ENCODE assay signal across 10 mouse cellular contexts in the genomic region with DNA sequence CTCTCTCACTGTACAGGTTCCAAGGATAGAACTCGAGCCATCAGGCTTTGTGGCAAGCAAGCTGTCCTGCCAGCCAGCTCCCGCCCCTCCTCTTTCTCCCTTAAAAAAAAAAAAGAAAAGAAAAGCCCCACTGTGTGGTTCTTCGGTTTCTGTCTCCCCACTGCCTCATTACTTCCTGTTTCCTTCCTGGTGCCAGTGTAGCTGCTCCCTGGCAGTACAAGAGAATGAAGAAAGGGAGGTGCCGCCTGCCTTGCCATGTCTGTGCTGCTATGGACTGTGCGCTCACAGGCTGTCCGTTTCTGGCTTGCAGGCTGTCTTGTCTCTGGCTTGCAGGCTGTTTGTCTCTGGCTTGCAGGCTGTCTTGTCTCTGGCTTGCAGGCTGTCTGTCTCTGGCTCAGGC. TPM values are rescaled to one million over a fixed set of nuclear protein-coding genes. Genes with fewer than 3 reads are reported as not detected.
A peak's percentile ranks its signal among the peaks of the same experiment; 100 is the strongest.
DNase-seq lines count a peak whose midpoint lies in the region; ATAC-seq and TF ChIP-seq lines count a peak whose summit lies in the region.
"Had no signal": no experiment of that assay in that cellular context is flagged by ENCODE, and none has a peak within 500 bp of the region (broad histone marks: within the 10 kb centered on the region; RNA-seq: fewer than 3 reads in every experiment).

No protein-coding gene starts in this region.

- intact Hi-C loops in left cerebral cortex, postnatal 25 days (cut with DNase I) = loop anchor here (10.0 kb wide), 1 partner anchor 153 kb away; no protein-coding TSS in a partner anchor

- no peak overlapping the region for H3K4me3 ChIP-seq in spleen, adult 2 months (ENCODE audit: extremely low read depth, insufficient read depth, insufficient read length)
- H3K4me3 ChIP-seq in bone marrow macrophage, adult 2 months (ENCODE audit: insufficient read depth, low read length) = no peak overlapping the region
- H3K4me3 ChIP-seq in kidney, embryonic 15.5 days (replicated peaks) = no peak overlapping the region
- H3K4me3 ChIP-seq: midbrain, embryonic 10.5 days; myocyte had no signal

- H3K4me1 ChIP-seq in spleen, adult 2 months (ENCODE audit: control insufficient read depth, insufficient read depth, insufficient read length) = peaks cover 9% of the 10 kb centered on the region; the same call in 1 of the 2 replicates
- peaks cover 9% of the 10 kb centered on the region for H3K4me1 ChIP-seq in bone marrow macrophage, adult 2 months (ENCODE audit: control insufficient read depth, insufficient read depth, low read length)
- 0 out of 2 replicates have a peak, but pooled peaks cover 3% of the 10 kb centered on the region for H3K4me1 ChIP-seq in kidney, embryonic 15.5 days

- TF ChIP-seq POLR2A in spleen, adult 2 months (IDR thresholded peaks at IDR 0.05; ENCODE audit: low read depth, low read length) = no peak
- no peak for TF ChIP-seq POLR2A in bone marrow macrophage, adult 2 months (IDR thresholded peaks at IDR 0.05; ENCODE audit: borderline replicate concordance, low read depth, low read length)

- no peak for TF ChIP-seq CTCF in spleen, adult 2 months (IDR thresholded peaks at IDR 0.05; ENCODE audit: extremely low read depth, insufficient read depth, insufficient read length, insufficient replicate concordance)
- no peak for TF ChIP-seq CTCF in bone marrow macrophage, adult 2 months (IDR thresholded peaks at IDR 0.05; ENCODE audit: low read depth, low read length)

- H3K4me2 ChIP-seq in kidney, embryonic 15.5 days = no peak overlapping the region
- H3K4me2 ChIP-seq: lung, embryonic 14.5 days had no signal

- no peak for DNase-seq in spleen, adult 2 months (ENCODE audit: low read depth in 1 of 2, low spot score in 2 of 2)
- DNase-seq in spleen, postnatal 36 days (ENCODE audit: low spot score in 2 of 2) = no peak
- DNase-seq in right cerebral cortex, postnatal 10 days (ENCODE audit: low spot score in 2 of 2) = no peak
- no peak for DNase-seq in left cerebral cortex, postnatal 25 days (ENCODE audit: low spot score in 2 of 2)

- no peaks in the 10 kb centered on the region for H3K27me3 ChIP-seq in spleen, adult 2 months (ENCODE audit: control insufficient read depth, insufficient read depth, low read length)
- H3K27me3 ChIP-seq in kidney, embryonic 15.5 days = no peaks in the 10 kb centered on the region

- no peaks in the 10 kb centered on the region for H3K9me3 ChIP-seq in kidney, embryonic 15.5 days (replicated peaks)
- H3K9me3 ChIP-seq: midbrain, embryonic 10.5 days had no signal

- H3K9ac ChIP-seq in kidney, embryonic 15.5 days = no peak overlapping the region
- H3K9ac ChIP-seq: lung, embryonic 14.5 days had no signal

- peaks cover 39% of the 10 kb centered on the region for H3K36me3 ChIP-seq in spleen, adult 2 months (ENCODE audit: control insufficient read depth, insufficient read depth, low read length)
- peaks cover 34% of the 10 kb centered on the region for H3K36me3 ChIP-seq in kidney, embryonic 15.5 days

- H3K27ac ChIP-seq in spleen, adult 2 months (ENCODE audit: insufficient read depth, low read length) = peak overlapping the region; percentile 35; the same call in 1 of the 2 replicates
- peak overlapping the region; percentile 46 for H3K27ac ChIP-seq in bone marrow macrophage, adult 2 months (ENCODE audit: insufficient read depth, low read depth, low read length)
- H3K27ac ChIP-seq in kidney, embryonic 15.5 days = no peak overlapping the region
- H3K27ac ChIP-seq: midbrain, embryonic 10.5 days had no signal

- WGBS in spleen, adult 2 months = 15% methylated on average over 6 of the region's 6 CpGs
- 63% methylated on average over 6 of the region's 6 CpGs for WGBS in kidney, embryonic 15.5 days

- peak; percentile 77 for ATAC-seq in megakaryocyte progenitor cell, adult 5-6 weeks (replicated peaks; ENCODE audit: poor library complexity)
- no peak for ATAC-seq in kidney, embryonic 15.5 days (replicated peaks; ENCODE audit: low FRiP score)

RNA-seq across cellular contexts. Expression of gene Dop1b, which starts 55.8 kb away (rescaled TPM):
- 35.3 and 35.5 TPM in 2 replicates for polyA plus RNA-seq in spleen, adult 2 months (2012; rRNA removed)
- polyA plus RNA-seq in bone marrow macrophage, adult 2 months (2012; ENCODE audit: insufficient read depth, insufficient read length, missing spikeins) = 47.2 and 58.5 TPM in 2 replicates
- total RNA-seq in megakaryocyte progenitor cell, adult 5-6 weeks (2015) = 8.6 and 9.7 TPM in 2 replicates
- 4.7 and 5.8 TPM in 2 replicates for total RNA-seq in megakaryocyte progenitor cell, adult 5-6 weeks (2017)
- 20.0 and 24.2 TPM in 2 replicates for polyA plus RNA-seq in kidney, embryonic 15.5 days (2015; fragmentation: Nextera tagmentation; extraction: Ambion mirVana)
- total RNA-seq in left cerebral cortex, postnatal 25 days (2021) = 10 to 100 TPM; 82.1 to 87.0 TPM
